Mouse (Mus musculus): ENCODE results near the gene Cdk5rap1.

DNA sequence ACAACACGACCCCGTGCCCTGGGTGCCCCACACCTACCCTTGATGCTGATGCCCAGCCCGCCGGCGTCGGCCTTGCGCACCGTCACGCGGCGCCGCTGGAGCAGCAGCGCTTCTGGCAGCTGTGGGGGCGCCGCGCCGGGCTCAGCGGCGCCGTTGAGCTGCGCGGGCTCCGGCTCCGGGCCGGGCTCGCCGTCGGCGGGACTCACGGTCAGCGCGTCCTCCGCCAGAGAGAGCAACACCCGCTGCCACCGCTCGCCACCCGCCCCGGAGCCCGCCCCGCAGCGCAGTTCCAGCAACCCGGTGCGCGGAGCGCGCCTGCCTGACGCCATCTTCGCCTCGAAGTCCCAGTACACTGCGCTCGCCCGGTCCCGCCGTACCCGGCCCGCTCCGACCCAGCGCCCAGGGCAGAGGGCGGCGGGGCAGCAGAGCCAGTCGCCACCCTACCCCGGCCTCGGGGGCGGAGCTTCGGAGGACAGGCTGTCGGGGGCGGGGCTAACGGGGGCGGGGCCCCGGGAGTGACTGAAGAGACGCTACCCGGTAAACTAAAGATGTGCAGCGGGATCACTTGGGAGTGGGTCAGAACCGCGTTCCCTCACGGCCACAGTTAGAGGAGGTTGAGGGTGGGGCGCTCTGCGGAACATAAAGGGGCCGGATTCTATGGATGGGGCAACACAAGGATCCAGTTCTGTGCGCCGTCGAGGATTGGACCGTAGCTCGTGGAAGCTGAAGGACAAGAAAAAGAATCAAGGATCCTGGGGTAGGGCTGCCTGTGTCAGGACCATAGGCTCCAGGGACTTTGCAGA lies 35.0 kb upstream of the Cdk5rap1 start, which contains the start of gene Snta1:
- TF ChIP-seq FLI1 (IDR thresholded peaks at IDR 0.05; ENCODE audit: low read length) (no peak), GATA1 (IDR thresholded peaks at IDR 0.05; ENCODE audit: borderline replicate concordance, low read length) (no peak)

Measured in megakaryocyte, embryonic 14.5 days (primary cell).